30 mouse cellular contexts compared by ENCODE assay signal in genomic region chr3:133403849-133404248, GRCm38 (mm10).
"Had no signal": no experiment of that assay in that cellular context is flagged by ENCODE, and none has a peak within 500 bp of the region (broad histone marks: within the 10 kb centered on the region; RNA-seq: fewer than 3 reads in every experiment).

No protein-coding gene starts in this region.

- H3K36me3 ChIP-seq: heart, embryonic 10.5 days; heart, embryonic 12.5 days; heart, embryonic 13.5 days; heart, embryonic 15.5 days; hindbrain, embryonic 10.5 days; hindbrain, embryonic 12.5 days; hindbrain, embryonic 13.5 days; hindbrain, embryonic 15.5 days; intestine, embryonic 15.5 days had no signal

- ATAC-seq: hindbrain, embryonic 16.5 days; hindbrain, postnatal 0 days; inflammation-experienced regulatory T-cells, adult 6 months; intestine, embryonic 15.5 days; intestine, embryonic 16.5 days; intestine, postnatal 0 days had no signal

- H3K4me1 ChIP-seq: heart, embryonic 10.5 days; heart, embryonic 12.5 days; heart, embryonic 13.5 days; heart, embryonic 15.5 days; hindbrain, embryonic 10.5 days; hindbrain, embryonic 12.5 days; hindbrain, embryonic 13.5 days; hindbrain, embryonic 15.5 days; intestine, embryonic 15.5 days had no signal

- H3K4me2 ChIP-seq: heart, embryonic 11.5 days; heart, embryonic 12.5 days; heart, embryonic 13.5 days; heart, embryonic 15.5 days; hindbrain, embryonic 12.5 days; hindbrain, embryonic 13.5 days; hindbrain, embryonic 14.5 days; hindbrain, embryonic 15.5 days; intestine, embryonic 15.5 days had no signal

- H3K9me3 ChIP-seq: heart, embryonic 10.5 days; heart, embryonic 12.5 days; heart, embryonic 13.5 days; heart, embryonic 15.5 days; hindbrain, embryonic 10.5 days; hindbrain, embryonic 12.5 days; hindbrain, embryonic 13.5 days; hindbrain, embryonic 15.5 days; intestine, embryonic 15.5 days had no signal

- H3K9ac ChIP-seq: heart, embryonic 12.5 days; heart, embryonic 13.5 days; heart, embryonic 15.5 days; hindbrain, embryonic 12.5 days; hindbrain, embryonic 13.5 days; hindbrain, embryonic 14.5 days; hindbrain, embryonic 15.5 days; intestine, embryonic 15.5 days had no signal

- DNase-seq: heart, adult 2 months; heart, postnatal 10 days; heart, postnatal 14 days; heart, postnatal 4 days; kidney, adult 11 months; kidney, adult 18-20 months; kidney, adult 2 months; kidney, adult 9 months; kidney, postnatal 25 days; kidney, postnatal 36 days; layer of hippocampus, adult 9-11 months; layer of hippocampus, postnatal 36 days had no signal

- H3K27ac ChIP-seq: heart, adult 2 months; heart, embryonic 10.5 days; heart, embryonic 13.5 days; heart, embryonic 15.5 days; hindbrain, embryonic 10.5 days; hindbrain, embryonic 12.5 days; hindbrain, embryonic 13.5 days; hindbrain, embryonic 14.5 days; hindbrain, embryonic 15.5 days; hindbrain, postnatal 0 days; intestine, embryonic 15.5 days; layer of hippocampus, adult 2 months; left cerebral cortex, adult 2 months had no signal

- H3K27me3 ChIP-seq: heart, embryonic 12.5 days; heart, embryonic 13.5 days; heart, embryonic 15.5 days; hindbrain, embryonic 12.5 days; hindbrain, embryonic 13.5 days; hindbrain, embryonic 15.5 days; intestine, embryonic 15.5 days had no signal

- H3K4me3 ChIP-seq: heart, adult 2 months; heart, embryonic 10.5 days; heart, embryonic 12.5 days; heart, embryonic 13.5 days; heart, embryonic 15.5 days; hindbrain, embryonic 10.5 days; hindbrain, embryonic 12.5 days; hindbrain, embryonic 13.5 days; hindbrain, embryonic 15.5 days; intestine, embryonic 15.5 days; layer of hippocampus, adult 2 months; left cerebral cortex, adult 2 months had no signal
